Mouse (Mus musculus) heart, embryonic 16.5 days (tissue): ENCODE results near the gene Krtap4-1. TPM values are rescaled to one million over a fixed set of nuclear protein-coding genes. Genes with fewer than 3 reads are reported as not detected.
"Not testable (repeated sequence)": the region's sequence is repeated elsewhere in the genome, so short reads cannot be mapped to it uniquely, and the experiment has no call there.

ENCODE experiments used
- ATAC-seq: fragments of 200-750 bp; cut with Nextera tagmentation; replicated peaks from 2 replicates; pipeline ENCODE4 v1.8.0; 2017; ENCODE audit warnings: moderate number of reproducible peaks; ENCODE audit not compliant: insufficient read depth, low FRiP score; ENCODE audit errors: extremely low read depth
- H3K27ac ChIP-seq: fragments of 300-500 bp; sonication (generic); 2 replicates; pipeline ENCODE4 v1.5.1; 2014; ENCODE audit warnings: mild to moderate bottlenecking, low read length, control low read depth, moderate library complexity
- H3K27me3 ChIP-seq: fragments of 300-500 bp; sonication (generic); 2 replicates; pipeline ENCODE4 v1.6.1; 2014; ENCODE audit warnings: low read length, mixed read lengths; ENCODE audit not compliant: control insufficient read depth, insufficient read depth
- H3K36me3 ChIP-seq: fragments of 300-500 bp; sonication (generic); 2 replicates; pipeline ENCODE4 v1.6.1; 2014; ENCODE audit not compliant: control insufficient read depth, insufficient read depth
- H3K4me1 ChIP-seq: fragments of 300-500 bp; sonication (generic); 2 replicates; pipeline ENCODE4 v1.6.1; 2014; ENCODE audit warnings: low read length, mixed read lengths; ENCODE audit not compliant: control insufficient read depth, insufficient read depth
- H3K4me2 ChIP-seq: fragments of 300-500 bp; sonication (generic); 2 replicates; pipeline ENCODE4 v1.6.1; 2014; ENCODE audit warnings: low read depth, mild to moderate bottlenecking, control low read depth, low read length
- H3K4me3 ChIP-seq: fragments of 300-500 bp; sonication (generic); 2 replicates; pipeline ENCODE4 v1.5.1; 2014; ENCODE audit warnings: mild to moderate bottlenecking, control low read depth, low read length
- H3K9ac ChIP-seq: fragments of 300-500 bp; sonication (generic); 2 replicates; pipeline ENCODE4 v1.6.1; 2014; ENCODE audit warnings: low read length, control low read depth
- H3K9me3 ChIP-seq: fragments of 300-500 bp; sonication (generic); replicated peaks from 2 replicates; pipeline ENCODE4 v1.6.1; 2016; ENCODE audit warnings: low read length; ENCODE audit not compliant: control insufficient read depth
- WGBS: fragments of 180-500 bp; shearing (Covaris S2); extraction: QIAGEN DNeasy Blood & Tissue Kit; methylation state at CpG from one replicate; pipeline ENCODE4 v1.1.7; 2014; 5-methylcytosine and 5-hydroxymethylcytosine counted together
- polyA plus RNA-seq: library from polyadenylated mRNA; unstranded; fragments of >200 nt; fragmentation: Nextera tagmentation; extraction: Ambion mirVana; gene quantifications from 2 replicates; pipeline ENCODE4 v1.2.1, GENCODE M21; 2015

Gene Krtap4-1
- polyA plus RNA-seq, 1 experiment from 2014 or later, result not detected

DNA sequence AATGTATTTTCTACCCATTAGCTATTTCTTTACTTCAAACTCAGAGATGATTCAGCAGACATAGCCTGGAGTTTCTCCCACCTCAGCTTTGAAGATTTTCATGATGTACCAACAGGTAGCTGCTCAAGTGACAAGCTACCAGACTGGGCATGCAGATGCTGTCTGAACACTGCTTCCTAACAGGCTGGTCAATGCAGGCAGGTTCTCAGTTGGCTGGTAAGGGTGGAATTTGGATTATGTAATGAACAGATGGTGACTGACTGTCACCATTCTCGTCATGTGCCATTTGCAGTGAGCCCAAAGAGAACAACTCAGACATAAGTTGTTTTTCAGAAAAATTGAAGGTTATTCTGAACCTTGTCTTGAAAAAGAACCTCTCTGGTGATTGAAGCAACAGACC lies 18.9 kb downstream of the Krtap4-1 start:
- no peak overlapping the region for H3K4me2 ChIP-seq
- no peaks in the 10 kb centered on the region for H3K36me3 ChIP-seq
- H3K27ac ChIP-seq, result no peak overlapping the region
- H3K4me1 ChIP-seq, result no peaks in the 10 kb centered on the region
- WGBS, result 49% methylated on average over 1 of the region's 1 CpGs
- no peak overlapping the region for H3K4me3 ChIP-seq
- H3K9ac ChIP-seq, result no peak overlapping the region
- no peak for ATAC-seq
- no peaks in the 10 kb centered on the region for H3K9me3 ChIP-seq
- peaks cover 4% of the 10 kb centered on the region; the same call in 1 of the 2 replicates for H3K27me3 ChIP-seq

DNA sequence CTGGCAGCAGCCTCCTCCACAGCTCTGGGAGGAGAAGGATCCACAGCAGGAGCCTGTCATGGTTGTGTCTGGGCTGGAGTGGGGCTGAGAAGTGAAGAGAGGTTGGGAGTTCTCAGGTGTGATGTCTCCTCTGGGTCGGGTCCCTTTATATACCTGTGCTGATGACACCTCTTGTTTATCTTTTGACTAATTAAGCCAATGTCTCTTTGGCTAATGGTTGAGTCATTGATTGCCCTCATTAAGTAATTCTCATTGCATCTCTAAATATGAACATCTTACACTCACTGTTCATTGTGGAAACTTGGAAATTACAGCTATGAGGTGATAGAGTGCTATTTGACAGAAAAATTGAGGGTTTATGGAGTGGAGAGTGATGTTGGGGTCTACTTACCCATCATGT lies 24.8 kb downstream of the Krtap4-1 start, which contains the start of gene Gm11938:
TSS of gene Gm11938 (minus strand) at position 101 of the 400 bp plus-strand sequence.
- ATAC-seq, H3K4me1 ChIP-seq, H3K9ac ChIP-seq, H3K4me3 ChIP-seq, H3K27ac ChIP-seq, H3K27me3 ChIP-seq, H3K36me3 ChIP-seq, H3K4me2 ChIP-seq, H3K9me3 ChIP-seq: not testable (repeated sequence)
- 39% methylated on average over 1 of the region's 1 CpGs for WGBS

DNA sequence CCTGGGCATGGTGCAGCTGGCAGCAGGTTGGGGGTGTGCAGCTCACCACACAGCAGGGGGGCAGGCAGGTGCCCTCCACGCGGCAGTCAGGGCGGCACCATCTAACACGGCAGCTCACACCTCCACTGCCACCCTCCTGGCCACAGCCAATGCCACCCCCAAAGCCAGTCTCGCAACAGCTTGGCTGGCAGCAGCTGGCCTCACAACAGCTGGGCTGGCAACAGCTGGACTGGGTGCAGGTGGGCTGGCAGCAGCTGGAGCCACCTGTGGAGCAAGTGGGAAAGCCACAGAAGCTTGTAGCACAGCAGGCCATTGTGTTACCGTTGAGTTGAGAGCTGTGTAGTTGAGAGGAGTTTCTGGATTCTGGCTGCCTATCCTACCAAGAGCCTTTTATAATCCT lies 30.3 kb downstream of the Krtap4-1 start, which contains the start of gene Krtap9-3:
TSS of gene Krtap9-3 (minus strand) at position 364 of the 400 bp plus-strand sequence.
- H3K9me3 ChIP-seq, H3K36me3 ChIP-seq, H3K27ac ChIP-seq, H3K9ac ChIP-seq, H3K4me3 ChIP-seq, H3K4me1 ChIP-seq, ATAC-seq, H3K27me3 ChIP-seq, H3K4me2 ChIP-seq: not testable (repeated sequence)
- 79% methylated on average over 6 of the region's 6 CpGs for WGBS

DNA sequence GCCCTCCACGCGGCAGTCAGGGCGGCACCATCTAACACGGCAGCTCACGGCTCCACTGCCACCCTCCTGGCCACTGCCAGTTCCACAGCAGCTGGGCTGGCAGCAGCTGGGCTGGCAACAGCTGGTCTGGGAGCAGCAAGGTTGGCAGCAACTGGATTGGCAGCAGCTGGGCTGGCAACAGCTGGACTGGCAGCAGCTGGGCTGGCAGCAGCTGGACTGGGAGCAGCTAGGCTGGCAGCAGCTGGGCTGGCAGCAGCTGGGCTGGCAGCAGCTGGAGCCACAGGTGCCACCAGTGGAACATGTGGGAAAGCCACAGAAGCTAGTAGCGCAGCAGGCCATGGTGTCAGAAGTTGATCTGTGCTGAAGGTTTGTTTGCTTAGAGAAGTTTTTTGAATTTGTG lies 37.1 kb downstream of the Krtap4-1 start, which contains the start of gene Krtap1-3:
TSS of gene Krtap1-3 (minus strand) at position 359 of the 400 bp plus-strand sequence.
- no peak for ATAC-seq
- Histone ChIP-seq H3K9me3 (no peaks in the 10 kb centered on the region), H3K27ac (no peak within 1 kb of the TSS), H3K4me1 (no peaks in the 10 kb centered on the region), H3K4me3 (no peak within 1 kb of the TSS), H3K9ac (no peak within 1 kb of the TSS), H3K36me3 (no peaks in the 10 kb centered on the region), H3K27me3 (no peaks in the 10 kb centered on the region), H3K4me2 (no peak within 1 kb of the TSS)
- 79% methylated on average over 6 of the region's 6 CpGs for WGBS

DNA sequence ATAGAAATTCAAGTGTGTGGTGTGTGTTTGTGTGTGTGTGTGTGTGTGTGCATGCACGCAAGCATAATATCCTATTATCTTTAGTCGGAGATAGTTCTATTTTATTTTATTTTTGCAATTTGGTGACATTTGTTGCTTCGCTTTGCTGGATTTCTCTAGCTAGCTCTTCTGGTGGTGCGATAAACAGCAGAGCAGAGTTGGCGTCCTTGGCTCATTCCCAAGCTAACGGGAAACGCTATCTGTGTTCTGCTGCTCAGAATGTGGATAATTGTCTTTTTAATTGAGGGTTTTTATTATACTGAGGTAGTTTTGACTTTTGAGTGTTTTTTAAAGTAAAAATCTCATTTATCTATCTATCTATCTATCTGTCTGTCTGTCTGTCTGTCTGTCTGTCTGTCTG lies 42.9 kb downstream of the Krtap4-1 start:
- no peaks in the 10 kb centered on the region for H3K4me1 ChIP-seq
- H3K9me3 ChIP-seq, result no peaks in the 10 kb centered on the region
- no peak overlapping the region for H3K4me3 ChIP-seq
- no peak for ATAC-seq
- no peak overlapping the region for H3K27ac ChIP-seq
- no peaks in the 10 kb centered on the region for H3K36me3 ChIP-seq
- no peaks in the 10 kb centered on the region for H3K27me3 ChIP-seq
- no peak overlapping the region for H3K4me2 ChIP-seq
- WGBS, result 70% methylated on average over 7 of the region's 7 CpGs
- no peak overlapping the region for H3K9ac ChIP-seq

DNA sequence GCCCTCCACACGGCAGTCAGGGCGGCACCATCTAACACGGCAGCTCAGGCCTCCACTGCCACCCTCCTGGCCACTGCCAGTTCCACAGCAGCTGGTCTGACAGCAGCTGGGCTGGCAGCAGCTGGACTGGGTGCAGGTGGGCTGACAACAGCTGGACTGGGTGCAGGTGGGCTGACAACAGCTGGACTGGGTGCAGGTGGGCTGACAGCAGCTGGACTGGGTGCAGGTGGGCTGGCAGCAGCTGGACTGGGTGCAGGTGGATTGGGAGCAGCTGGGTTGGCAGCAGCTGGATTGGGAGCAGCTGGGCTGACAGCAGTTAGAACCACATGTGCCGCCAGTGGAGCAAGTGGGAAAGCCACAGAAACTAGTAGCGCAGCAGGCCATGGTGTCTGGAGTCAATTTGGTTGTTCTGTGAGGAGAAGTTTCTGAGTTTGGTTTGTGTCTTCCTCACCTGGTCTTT lies 44.8 kb downstream of the Krtap4-1 start, which contains the start of gene Krtap1-4:
TSS of gene Krtap1-4 (minus strand) at position 410 of the 460 bp plus-strand sequence.
- H3K27me3 ChIP-seq, result no peaks in the 10 kb centered on the region
- ATAC-seq, result no peak
- H3K9ac ChIP-seq, result no peak within 1 kb of the TSS
- no peak within 1 kb of the TSS for H3K4me2 ChIP-seq
- no peak within 1 kb of the TSS for H3K27ac ChIP-seq
- H3K9me3 ChIP-seq, result no peaks in the 10 kb centered on the region
- no peaks in the 10 kb centered on the region for H3K36me3 ChIP-seq
- no peak within 1 kb of the TSS for H3K4me3 ChIP-seq
- H3K4me1 ChIP-seq, result no peaks in the 10 kb centered on the region
- WGBS, result 71% methylated on average over 5 of the region's 5 CpGs

DNA sequence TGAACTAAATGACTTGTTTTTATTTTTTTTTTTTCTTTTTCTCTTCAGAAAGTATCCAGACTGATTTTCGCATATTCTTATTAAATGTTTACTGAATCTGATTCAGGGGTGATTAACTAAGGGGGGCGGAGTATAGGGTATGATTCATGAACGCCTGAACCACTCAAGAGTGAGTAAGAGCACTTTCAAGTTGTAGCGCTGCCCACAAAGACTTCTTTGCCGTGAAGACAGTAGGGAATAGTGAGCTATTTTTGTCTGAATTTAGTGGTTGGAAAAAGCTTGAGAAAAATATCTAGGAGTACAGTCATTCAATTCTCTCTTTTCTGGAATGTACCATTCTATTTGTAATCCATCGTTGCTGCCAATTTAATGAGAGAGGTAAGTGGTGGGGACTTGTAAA lies 46.5 kb downstream of the Krtap4-1 start:
- H3K4me1 ChIP-seq, result no peaks in the 10 kb centered on the region
- no peak overlapping the region for H3K27ac ChIP-seq
- H3K27me3 ChIP-seq, result no peaks in the 10 kb centered on the region
- no peak overlapping the region for H3K4me3 ChIP-seq
- H3K9me3 ChIP-seq, result no peaks in the 10 kb centered on the region
- ATAC-seq, result no peak
- no peak overlapping the region for H3K9ac ChIP-seq
- H3K4me2 ChIP-seq, result no peak overlapping the region
- WGBS, result 69% methylated on average over 6 of the region's 6 CpGs
- no peaks in the 10 kb centered on the region for H3K36me3 ChIP-seq

DNA sequence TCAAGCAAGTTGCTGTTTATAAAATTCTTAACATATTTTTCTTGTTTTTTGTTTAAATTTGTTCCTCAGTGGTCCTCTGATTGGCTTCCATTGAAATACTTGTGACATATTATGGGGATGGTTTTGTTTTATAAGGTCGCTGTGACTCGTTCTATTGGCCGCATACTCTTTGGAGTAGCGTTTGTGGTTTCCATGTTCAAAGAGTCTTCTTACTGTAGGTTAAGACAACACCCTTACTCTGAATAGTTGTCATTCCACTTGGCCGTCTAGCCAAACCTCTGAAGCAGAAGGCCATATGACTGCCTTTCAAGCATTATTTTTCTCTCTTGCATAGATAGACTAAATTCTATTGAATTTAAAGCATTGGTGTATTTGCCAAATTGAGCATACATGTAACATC lies 47.0 kb downstream of the Krtap4-1 start:
- Histone ChIP-seq H3K4me1 (no peaks in the 10 kb centered on the region), H3K9ac (no peak overlapping the region), H3K36me3 (no peaks in the 10 kb centered on the region), H3K9me3 (no peaks in the 10 kb centered on the region), H3K27me3 (no peaks in the 10 kb centered on the region), H3K4me2 (no peak overlapping the region), H3K27ac (no peak overlapping the region), H3K4me3 (no peak overlapping the region)
- 85% methylated on average over 5 of the region's 5 CpGs for WGBS
- no peak for ATAC-seq

DNA sequence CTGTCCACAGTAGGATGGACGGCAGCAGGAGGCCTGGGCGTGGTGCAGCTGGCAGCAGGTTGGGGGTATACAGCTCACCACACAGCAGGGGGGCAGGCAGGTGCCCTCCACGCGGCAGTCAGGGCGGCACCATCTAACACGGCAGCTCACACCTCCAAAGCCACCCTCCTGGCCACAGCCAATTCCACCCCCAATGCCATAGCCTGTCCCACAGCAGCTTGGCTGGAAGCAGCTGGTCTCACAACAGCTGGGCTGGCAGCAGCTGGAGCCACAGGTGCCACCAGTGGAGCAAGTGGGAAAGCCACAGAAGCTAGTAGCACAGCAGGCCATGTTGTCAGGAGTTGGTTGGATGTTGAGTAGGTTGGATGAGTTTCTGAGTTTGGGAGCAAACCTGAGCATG lies 47.4 kb downstream of the Krtap4-1 start, which contains the start of gene Krtap1-5:
TSS of gene Krtap1-5 (minus strand) at position 381 of the 400 bp plus-strand sequence.
- no peak within 1 kb of the TSS for H3K9ac ChIP-seq

More for the DNA sequence above, 47.4 kb downstream of the Krtap4-1 start, which contains the start of gene Krtap1-5:
- Histone ChIP-seq H3K9me3 (no peaks in the 10 kb centered on the region), H3K27me3 (no peaks in the 10 kb centered on the region), H3K4me1 (no peaks in the 10 kb centered on the region), H3K36me3 (no peaks in the 10 kb centered on the region), H3K27ac (no peak within 1 kb of the TSS), H3K4me3 (no peak within 1 kb of the TSS), H3K4me2 (no peak within 1 kb of the TSS)
- ATAC-seq, result no peak
- 77% methylated on average over 6 of the region's 6 CpGs for WGBS
